Mouse (Mus musculus) adipocyte (in vitro differentiated cells): ENCODE measurements around the gene Skint7.
"Not testable (repeated sequence)": the region's sequence is repeated elsewhere in the genome, so short reads cannot be mapped to it uniquely, and the experiment has no call there.

ENCODE experiments used
- DNase-seq: peaks from one replicate; pipeline ENCODE4 v3.0.0-alpha.2; 2016; ENCODE audit warnings: low spot score

Skint7 gene

DNA sequence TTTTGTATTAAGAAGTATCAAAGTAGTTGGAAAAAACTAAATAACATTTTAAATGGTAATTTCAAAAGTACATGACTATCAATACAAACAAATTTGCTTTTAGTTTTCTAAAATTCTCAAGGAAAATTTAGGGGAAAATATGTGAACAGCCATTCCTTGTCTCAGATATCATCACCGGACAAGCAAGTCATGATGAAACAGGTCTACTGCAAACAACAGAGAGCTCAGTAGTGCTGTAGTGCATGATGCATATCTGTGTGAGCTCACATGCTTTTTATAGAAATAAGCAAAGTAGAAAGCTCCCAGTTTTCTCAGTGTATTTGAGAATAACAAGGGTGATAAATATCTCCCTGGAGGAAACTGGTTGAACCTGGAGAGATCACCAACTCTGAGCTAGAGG is at the start of gene Skint7:
TSS of gene Skint7 (plus strand) at position 301 of the 400 bp plus-strand sequence.
- DNase-seq, result no peak

GRCm38 (mm10) chr4:111961309-111961708 is 11.4 kb upstream of the Skint7 start:
- peak; percentile 8 for DNase-seq

GRCm38 (mm10) chr4:111963241-111963640 is 9.5 kb upstream of the Skint7 start:
- not testable (repeated sequence) for DNase-seq

DNA sequence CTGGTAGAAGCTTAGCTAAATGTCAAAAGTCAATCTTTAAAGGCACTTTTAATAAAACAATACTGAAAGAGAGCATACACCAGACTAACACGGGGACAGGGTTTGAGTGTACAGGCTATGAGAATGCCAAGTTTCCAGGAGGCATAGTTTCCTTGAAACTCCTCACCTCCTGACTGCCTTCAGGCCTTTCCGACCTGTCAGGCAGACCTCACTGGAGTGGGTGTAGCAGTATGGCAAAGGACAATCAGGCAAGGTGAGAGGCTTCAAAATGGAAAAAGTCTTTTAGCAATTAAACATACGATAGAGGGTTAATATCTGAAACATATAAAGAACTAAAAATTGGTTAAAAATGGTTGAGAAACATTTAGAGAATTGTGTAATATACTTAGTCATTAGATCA is 9.1 kb upstream of the Skint7 start:
- DNase-seq, result no peak

- no peak for DNase-seq
These were observed 33.2 kb downstream of the Skint7 start, which contains the start of gene Skint1 for GRCm38 (mm10) chr4:112005969-112006368. Gene Skint1 (plus strand): TSS chr4:112006269.
